Mouse (Mus musculus): Measurements from ENCODE around the gene Map4k3.

Map4k3 gene

DNA sequence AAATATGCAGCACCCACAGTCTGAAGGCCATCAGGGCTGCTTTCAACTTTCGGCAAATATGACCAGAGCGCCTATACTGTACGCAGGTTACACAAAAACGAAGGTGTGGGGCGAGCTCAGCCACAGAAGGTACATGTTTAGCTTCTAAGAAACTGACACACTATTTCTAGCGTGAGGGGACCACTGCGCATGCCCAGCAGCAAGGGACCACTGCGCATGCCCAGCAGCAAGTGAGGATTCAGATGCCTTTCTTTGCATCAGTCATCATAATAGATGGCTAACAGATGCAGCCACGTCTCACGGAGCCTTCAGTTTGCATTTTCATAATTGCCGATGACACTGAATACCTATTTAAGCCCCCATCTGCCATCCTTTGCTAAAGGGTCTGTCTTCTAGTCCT lies 39.6 kb downstream of the Map4k3 start:
- intact Hi-C loops (cut with DNase I), result loop anchor here (10.0 kb wide), 1 partner anchor 296 kb away; no protein-coding TSS in a partner anchor

GRCm38 (mm10) chr17:80686066-80686465 lies 42.2 kb downstream of the Map4k3 start:
- intact Hi-C loops (cut with DNase I), result loop anchor here (10.0 kb wide), 1 partner anchor 299 kb away; no protein-coding TSS in a partner anchor

GRCm38 (mm10) chr17:80683821-80684576 lies 44.3 kb downstream of the Map4k3 start:
- intact Hi-C loops (cut with DNase I), result loop anchor here (5.0 to 10.0 kb wide), 2 partner anchors 43 to 301 kb away; partner anchors contain the start of gene Map4k3

GRCm38 (mm10) chr17:80683041-80683440 lies 45.2 kb downstream of the Map4k3 start:
- intact Hi-C loops (cut with DNase I), result loop anchor here (5.0 to 10.0 kb wide), 2 partner anchors 44 to 302 kb away; partner anchors contain the start of gene Map4k3

DNA sequence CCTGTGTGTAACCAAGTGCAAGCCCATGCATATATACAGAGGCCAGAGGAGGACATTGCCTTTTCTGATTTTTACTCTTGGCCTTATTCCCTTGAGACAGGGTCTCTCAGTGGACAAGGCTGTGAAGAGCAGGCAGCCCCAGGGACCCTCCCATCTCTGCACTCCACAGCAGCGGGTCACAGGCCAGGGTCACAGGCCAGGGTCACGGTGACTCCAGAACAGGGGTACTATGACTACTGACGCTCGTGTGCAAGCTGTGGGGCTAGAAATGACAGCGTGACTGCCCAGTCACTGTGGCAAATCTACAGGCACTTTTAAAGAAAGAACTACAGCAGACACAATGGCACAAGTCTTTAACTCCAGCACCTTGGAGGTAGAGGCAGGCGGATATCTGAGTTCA lies 50.1 kb downstream of the Map4k3 start:
- intact Hi-C loops (cut with DNase I), result no loop called here

GRCm38 (mm10) chr17:80676859-80677535 lies 51.3 kb downstream of the Map4k3 start:
- intact Hi-C loops (cut with DNase I), result no loop called here

DNA sequence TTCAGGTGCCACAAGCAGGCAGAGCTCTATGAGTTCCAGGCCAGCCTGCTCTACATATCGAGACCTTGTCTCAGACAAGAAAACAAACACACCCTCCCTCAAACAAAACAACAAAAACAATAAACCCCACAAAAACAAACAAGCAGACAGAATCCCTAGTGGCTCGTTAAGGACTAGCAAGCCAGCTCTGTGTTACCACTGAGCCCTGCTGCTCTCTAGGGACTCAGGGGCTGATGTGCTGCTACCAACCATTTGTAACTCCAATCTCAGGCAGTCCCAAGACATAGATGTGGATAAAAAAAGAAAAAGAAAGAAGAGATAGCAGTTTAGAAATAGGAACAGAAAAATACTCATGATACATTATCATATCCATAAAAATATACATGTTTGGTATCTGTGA lies 52.1 kb downstream of the Map4k3 start:
- intact Hi-C loops (cut with DNase I), result no loop called here

DNA sequence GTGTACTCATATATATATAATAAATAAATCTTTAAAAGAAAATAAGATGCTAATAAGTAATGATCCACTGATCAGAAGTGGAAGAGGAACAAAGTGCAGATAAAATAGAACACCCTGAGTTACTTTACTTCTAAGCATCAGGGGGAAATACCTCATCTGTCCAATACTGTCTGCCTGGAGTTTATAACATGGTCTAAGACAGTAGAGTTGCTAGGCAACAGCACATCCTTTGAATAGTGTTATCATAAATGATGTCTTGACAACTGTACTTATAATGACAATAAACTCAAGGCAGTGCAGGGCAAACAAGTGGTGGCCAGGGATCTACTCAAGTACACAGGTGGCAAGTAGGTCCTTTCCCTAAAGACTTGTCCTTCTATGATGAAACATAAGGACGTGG lies 57.9 kb downstream of the Map4k3 start:
- intact Hi-C loops (cut with DNase I), result no loop called here

DNA sequence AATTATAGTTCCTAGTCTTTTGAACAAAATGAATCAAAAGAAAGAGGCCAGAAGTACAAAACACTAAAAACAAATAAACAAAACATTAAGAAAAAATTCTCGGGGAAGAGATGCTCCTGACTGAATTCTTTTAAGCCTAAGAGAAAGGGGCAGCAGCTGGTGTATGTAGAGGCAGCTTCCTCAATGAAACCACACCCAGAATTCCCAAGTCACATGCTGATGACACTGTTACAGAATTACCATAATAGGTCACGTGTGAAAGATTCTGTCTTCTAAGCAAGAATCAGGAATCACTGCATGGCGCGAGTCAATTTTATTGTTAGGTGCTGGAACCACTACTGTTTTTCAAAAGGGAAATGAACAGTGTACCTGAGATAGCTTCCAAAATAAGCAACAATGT lies 64.7 kb downstream of the Map4k3 start:
- intact Hi-C loops (cut with DNase I), result no loop called here

DNA sequence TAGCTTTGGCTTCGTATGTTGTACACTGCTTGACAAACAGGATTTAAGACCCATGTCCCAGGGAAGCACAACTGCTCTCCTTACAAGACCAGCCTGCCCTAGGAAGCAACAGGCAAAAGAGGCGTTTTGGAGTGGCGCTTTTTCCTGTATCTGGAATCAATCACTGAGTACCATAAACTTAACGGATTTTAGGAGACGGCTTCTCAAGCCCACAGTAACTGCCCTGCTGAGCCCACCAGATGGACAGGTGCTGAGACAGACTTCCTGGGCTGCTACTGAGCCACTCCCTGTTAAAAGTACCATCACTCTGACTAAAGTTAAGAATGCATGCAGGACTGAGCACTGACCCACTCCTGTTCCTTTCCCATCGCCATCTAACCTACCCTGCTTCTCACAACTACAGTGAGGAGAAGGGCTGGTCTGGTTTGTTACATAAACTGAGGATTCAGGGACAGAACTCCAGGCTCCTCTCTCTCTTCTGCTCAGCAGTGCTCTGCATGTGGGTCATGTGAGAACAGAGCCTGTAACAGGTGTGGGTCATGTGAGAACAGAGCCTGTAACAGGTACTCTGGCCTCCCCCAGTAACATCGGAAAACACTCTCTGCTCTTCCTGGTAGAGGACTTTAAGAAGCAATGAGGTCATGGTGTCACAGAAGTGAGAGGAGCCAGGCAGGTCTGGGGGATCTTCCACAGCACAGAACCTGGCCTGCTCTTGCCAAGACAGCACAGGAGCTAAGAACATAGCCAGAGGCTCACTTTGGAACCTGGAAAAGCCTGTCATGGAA lies 65.3 kb downstream of the Map4k3 start:
- intact Hi-C loops (cut with DNase I), result no loop called here

- intact Hi-C loops (cut with DNase I), result no loop called here
Measured at GRCm38 (mm10) chr17:80661896-80662295, 66.4 kb downstream of the Map4k3 start.

- intact Hi-C loops (cut with DNase I), result no loop called here
Measured at GRCm38 (mm10) chr17:80660707-80661380, 67.4 kb downstream of the Map4k3 start.

DNA sequence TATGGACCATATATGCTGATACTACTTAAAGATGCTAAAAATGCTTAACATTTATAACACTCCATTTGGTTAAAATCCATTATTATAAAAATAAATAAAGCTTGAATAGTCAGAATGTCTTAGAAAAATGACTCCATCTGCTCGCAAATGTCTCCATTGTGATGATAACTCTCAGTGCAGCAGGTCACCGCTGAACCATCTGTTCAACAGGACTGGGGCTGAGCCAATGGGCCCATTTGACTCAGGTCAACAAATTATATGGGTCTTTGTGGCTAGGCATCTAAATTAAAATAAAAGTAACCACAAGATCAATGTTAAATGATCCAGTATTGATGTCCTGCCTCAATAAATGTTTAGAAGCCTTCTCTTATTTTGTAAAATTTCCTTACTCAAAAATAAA lies 68.1 kb downstream of the Map4k3 start:
- intact Hi-C loops (cut with DNase I), result no loop called here

DNA sequence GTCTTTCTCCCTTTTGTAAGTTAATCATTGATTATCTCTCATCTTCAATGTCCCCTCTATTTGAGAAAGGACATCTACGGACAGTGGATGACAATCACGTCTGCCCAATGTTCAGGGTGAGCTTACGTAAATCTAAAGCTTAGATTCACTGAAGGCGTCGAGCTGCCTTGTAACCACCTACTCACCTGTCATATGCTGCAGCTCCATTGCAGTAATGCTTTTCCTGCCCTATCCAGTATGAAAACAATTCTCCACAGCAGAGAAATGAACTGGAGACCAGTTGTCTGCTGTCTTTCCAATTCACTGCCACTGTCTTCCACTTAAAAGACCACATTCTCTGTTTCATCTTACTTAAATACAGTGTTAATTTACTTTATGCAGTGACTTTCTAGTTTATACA lies 68.5 kb downstream of the Map4k3 start:
- intact Hi-C loops (cut with DNase I), result no loop called here

DNA sequence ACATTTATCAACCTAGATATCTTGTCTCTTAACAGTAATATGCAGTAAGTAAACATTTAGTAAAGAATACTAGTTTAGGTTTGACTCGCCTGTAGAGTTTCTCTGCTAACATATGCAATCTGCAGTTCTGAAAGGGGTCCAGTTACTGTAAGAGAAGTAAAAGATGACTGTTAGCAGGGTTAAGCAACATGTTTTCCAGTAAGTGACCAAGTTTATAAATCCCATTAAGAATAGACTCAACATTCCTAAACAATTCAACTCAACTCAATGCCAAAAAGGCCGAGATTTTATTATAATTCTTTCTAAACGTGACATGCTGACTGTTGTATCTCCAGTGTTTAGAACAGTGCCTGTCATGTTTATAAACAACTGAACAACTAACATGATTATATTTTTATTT lies 74.0 kb downstream of the Map4k3 start:
- intact Hi-C loops (cut with DNase I), result no loop called here

GRCm38 (mm10) chr17:80652740-80653139 lies 75.5 kb downstream of the Map4k3 start:
- intact Hi-C loops (cut with DNase I), result no loop called here

DNA sequence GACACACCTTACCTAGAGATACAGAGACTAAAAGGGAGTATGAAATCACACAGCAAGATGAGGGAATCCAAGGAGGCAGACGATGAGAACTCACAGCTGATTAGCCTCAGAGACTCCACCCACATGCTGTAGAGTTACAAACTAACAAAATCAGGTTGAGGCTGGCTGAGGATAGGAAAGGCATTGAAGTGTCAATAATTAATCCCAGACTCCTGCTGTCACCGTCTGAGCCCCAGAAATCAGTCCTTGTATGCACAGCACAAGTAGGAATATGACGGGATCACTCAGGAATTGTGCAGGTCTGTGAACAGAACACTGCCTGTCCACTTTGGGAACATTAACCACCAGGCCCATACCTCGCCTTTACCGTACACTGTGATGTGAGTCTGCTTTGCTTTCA lies 81.4 kb downstream of the Map4k3 start:
- intact Hi-C loops (cut with DNase I), result no loop called here

- intact Hi-C loops (cut with DNase I), result no loop called here
Measured at GRCm38 (mm10) chr17:80646131-80646530, 82.2 kb downstream of the Map4k3 start.

- intact Hi-C loops (cut with DNase I), result no loop called here
Measured at GRCm38 (mm10) chr17:80645694-80646034, 82.6 kb downstream of the Map4k3 start.

DNA sequence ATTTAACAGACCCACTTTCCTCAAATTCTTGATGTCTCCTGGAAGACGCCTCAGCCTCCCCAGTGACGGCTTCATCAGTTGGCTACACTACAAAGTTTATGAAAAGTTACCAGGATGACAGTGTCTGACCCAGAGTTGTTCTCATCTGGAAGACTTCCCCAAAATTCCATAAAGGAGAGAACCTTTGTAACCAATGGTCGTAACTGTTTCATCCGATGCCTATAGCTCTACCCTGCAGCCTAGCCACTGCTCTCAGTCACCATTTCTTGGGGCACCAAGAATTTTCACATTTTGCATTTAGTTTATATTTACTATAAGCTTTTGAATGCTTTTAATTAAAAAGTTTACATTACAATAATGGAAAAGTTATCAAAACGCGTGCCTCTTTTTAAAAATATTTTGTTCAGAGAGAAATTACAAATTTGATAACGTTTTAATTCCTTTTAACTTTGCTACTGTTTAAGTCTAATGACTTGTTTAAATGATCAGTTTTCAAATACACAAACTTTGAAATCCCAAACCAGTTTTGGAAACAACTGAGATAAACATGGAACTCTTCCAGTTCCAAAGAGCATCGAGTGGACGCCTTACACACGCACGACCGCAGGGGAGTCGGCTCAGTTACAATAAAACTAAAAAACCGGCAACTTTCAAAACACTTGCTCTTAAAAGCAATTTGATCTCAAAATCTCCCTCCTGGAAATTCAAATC lies 83.1 kb downstream of the Map4k3 start:
- intact Hi-C loops (cut with DNase I), result no loop called here

- intact Hi-C loops (cut with DNase I), result no loop called here
Measured at GRCm38 (mm10) chr17:80644567-80644966, 83.7 kb downstream of the Map4k3 start.

All from adrenal gland (tissue).